Mouse (Mus musculus) olfactory bulb, adult 2 months (tissue): ENCODE measurements around the gene Slc1a3.

Experiments used
- CTCF ChIP-seq: fragments of 200-500 bp; IDR thresholded peaks from 2 replicates; pipeline ENCODE4 v1.5.1; 2012; ENCODE audit warnings: low read depth, mild to moderate bottlenecking, low read length, moderate library complexity; ENCODE audit not compliant: insufficient read depth
- POLR2A ChIP-seq: fragments of 200-500 bp; IDR thresholded peaks from 2 replicates; pipeline ENCODE4 v1.6.1; 2012; ENCODE audit warnings: mild to moderate bottlenecking, low read depth, low read length, moderate library complexity; ENCODE audit not compliant: insufficient read depth

DNA sequence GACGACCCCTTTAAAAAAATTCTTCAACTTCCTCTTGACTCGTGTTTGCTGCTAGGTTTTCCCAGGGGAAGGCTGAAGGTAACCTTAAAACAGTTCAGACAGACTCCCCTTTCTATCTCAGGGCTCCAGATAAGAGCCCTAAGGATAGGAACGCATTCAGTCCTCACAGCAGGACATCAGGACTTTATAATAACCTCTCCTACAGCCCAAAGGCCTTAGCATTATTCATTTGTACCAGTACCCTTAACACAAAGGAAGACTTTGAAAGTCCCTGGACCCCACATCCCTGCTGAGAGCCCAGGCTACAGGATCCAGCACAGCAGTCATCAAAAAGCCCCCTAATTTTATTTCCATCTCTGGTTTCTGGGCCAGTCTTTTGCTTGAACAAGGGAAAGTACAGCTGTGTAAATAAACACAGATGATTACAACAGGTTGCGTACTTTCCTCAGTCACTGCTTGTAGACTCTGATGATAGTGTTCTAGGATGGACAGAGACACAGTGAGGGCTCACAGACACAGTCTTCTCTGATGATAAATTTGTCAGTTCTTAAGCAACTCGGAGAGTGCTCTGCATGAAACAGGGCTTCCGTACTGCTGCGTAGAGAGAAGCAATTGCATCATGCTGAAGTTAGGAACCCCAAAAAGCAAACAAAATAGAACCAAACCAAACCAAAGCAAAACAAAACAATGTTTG is 23.3 kb upstream of the Slc1a3 start:
- TF ChIP-seq POLR2A (no peak), CTCF (no peak)
